Mouse (Mus musculus): ENCODE measurements around the gene Tdrd5.
"Not testable (repeated sequence)": the region's sequence is repeated elsewhere in the genome, so short reads cannot be mapped to it uniquely, and the experiment has no call there.

The Tdrd5 gene

DNA sequence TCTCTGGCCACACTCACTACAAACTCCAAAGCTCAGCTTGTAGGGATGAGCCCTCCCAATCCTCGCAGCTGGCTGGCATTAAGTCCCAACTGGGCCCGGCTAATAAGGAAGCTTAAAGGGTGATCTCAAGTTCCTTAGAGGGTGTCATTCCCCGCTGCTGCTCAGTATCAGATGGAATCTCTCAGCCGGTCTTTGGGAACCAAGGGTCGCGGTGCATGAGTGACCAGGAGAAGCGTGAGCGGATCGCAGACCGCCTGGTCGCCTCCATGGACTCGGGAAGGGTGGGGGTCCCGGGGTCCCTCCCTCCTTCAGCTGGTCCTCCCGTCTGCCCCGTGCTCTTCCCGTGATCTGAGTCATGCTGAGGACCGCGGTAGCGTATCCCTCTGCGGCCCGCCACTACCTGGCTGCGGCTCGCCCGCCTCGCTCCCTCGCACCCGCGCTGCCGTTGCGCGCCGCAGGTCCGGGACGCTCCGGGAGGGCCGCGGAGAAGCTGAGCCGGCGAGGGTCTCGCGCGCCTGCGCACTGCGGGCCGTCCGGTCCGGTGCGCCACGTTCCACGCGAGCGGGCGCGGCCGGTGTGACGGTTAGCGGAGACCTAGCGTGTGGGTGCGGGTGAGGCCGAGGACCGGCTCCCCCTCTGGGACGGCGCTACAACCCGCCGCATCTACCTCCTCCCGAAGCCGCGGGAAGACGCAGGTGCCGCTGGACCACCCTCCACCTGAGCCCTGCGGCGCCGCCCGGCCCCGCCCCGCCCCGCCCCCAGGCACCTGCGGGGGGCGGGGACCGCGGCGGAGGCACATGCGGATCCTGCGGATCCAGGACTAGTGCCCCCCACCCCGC, at the start of gene Tdrd5:
Gene Tdrd5, minus strand, starts transcription at position 754 of the 839 bp plus-strand sequence.
- DNase-seq (ENCODE audit: low read depth) = peak; percentile 15

- no peak for DNase-seq (ENCODE audit: low read depth)
These were observed 49.0 kb upstream of the Tdrd5 start for GRCm38 (mm10) chr1:156352466-156352865.

GRCm38 (mm10) chr1:156350441-156350840, 47.0 kb upstream of the Tdrd5 start:
- no peak for DNase-seq (ENCODE audit: low read depth)

DNA sequence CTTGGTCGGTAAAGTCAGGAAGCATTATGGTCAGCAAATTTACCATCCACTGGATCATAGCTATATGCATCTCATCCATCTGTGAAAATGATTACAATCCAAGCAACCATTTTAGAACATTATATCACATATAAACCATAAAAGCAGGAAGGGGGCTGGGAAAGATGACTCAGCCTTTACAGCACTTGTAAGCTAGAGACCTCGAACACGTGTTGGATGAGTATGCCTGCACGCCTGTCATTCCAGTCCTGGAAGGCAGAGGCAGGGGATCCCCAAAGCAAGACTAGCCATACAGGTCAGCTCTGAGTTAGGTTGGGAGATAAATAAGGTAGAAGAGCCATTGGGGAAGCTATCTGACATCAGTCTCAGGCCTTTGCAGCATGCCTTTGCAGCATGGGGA, 45.6 kb upstream of the Tdrd5 start:
- no peak for DNase-seq (ENCODE audit: low read depth)

- DNase-seq (ENCODE audit: low read depth) = no peak
These were observed 42.2 kb upstream of the Tdrd5 start for GRCm38 (mm10) chr1:156345633-156346032.

GRCm38 (mm10) chr1:156344433-156344832, 41.0 kb upstream of the Tdrd5 start:
- peak; percentile 4 for DNase-seq (ENCODE audit: low read depth)

DNA sequence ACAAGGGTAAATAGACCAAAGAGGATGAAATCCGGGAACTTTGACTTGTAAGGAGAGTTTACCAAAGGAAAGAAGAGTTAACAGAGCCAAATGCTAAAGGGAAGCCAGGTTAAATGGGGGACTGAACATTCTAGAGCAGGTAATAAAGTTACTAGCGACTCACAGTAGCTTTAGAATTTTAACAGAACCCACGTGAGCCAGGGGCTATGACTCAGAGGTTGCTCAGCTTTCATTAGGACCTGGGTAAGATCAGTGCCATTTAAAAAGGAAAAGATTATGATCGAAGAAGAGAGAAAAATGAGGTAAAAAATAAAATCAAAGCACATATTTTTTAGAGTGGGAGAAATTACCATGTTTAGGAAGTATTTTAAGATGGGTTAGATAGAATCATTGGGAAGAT, 37.4 kb upstream of the Tdrd5 start:
- no peak for DNase-seq (ENCODE audit: low read depth)

- DNase-seq (ENCODE audit: low read depth) = no peak
These were observed 19.7 kb upstream of the Tdrd5 start for GRCm38 (mm10) chr1:156323126-156323525.

DNA sequence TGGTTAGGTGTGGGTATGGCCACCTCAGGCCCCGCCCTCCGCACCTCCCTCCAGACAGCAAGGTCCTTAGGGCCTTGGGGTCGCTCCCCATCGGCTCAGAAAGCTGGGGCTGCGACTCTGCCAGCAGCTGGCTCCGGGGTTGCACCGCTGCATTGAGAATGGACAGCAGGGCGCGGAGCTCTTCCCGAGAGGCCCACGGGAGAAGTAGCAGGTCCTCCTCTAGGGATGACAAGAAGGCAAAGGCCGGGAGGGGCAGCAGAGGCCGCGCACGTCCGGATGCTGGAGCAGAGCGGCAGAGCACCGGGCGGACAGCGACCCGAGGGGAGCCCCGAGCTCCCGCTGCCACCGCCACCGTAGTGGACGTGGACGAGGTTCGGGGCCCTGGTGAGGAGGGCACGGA, 7.2 kb upstream of the Tdrd5 start, which contains the start of gene Nphs2:
Gene Nphs2, plus strand, starts transcription at position 98 of the 400 bp plus-strand sequence.
- DNase-seq (ENCODE audit: low read depth) = no peak

DNA sequence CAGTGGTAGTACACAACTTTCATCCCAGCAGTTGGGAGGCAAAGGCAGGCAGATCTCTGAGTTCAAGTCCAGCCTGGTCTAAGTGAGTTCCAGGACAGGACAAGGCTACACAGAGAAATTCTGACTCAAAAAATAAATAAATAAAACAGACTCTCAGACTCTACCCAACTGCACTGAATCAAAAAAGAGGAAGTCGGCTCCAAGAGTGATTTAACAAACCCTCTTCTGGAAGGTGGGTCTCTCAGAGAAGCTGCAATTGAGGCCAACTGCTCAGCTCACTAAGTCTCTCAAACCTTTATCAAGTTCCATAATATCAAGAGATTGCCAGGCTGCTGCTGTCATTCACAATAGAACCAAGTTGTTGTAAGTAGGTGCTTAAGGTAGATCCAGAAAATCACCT, 5.1 kb upstream of the Tdrd5 start:
- DNase-seq (ENCODE audit: low read depth) = no peak

DNA sequence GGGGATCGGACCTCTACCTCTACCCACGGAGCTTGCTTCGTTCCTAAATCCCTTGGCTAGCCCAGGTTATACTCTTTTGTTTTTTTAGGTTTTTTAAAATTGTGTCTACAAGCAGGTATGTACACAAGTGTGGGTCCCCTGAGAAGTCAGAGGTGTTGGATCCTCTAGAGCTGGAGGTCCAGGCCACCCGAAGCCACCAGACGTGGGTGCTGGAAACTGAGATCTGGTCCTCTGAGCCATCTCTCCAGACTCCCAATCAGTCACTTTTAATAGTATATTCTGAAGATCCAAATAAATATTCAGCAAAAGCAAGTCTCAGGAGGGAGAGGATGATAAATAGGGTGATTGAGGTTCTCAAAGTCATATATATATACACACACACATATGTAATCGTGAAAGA, 13.4 kb downstream of the Tdrd5 start:
- DNase-seq (ENCODE audit: low read depth) = no peak

DNA sequence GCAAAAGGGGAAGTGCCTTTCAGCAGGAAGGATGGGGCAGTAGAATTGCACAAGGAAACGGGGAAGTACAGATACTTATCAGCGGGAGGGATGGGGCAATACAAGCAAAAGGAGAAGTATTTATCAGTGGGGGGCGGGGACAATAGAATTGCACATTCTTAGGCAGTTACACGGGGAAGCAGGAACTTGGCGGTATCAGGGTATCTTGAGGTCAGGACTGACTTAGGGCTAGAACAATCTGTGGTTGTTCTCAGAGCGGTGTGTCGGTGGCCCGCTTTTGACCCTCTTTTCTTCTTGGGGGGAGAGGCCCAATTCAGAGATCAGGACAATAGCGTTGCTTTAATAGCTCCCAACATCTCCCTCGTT, 14.3 kb downstream of the Tdrd5 start:
- DNase-seq (ENCODE audit: low read depth) = not testable (repeated sequence)

DNA sequence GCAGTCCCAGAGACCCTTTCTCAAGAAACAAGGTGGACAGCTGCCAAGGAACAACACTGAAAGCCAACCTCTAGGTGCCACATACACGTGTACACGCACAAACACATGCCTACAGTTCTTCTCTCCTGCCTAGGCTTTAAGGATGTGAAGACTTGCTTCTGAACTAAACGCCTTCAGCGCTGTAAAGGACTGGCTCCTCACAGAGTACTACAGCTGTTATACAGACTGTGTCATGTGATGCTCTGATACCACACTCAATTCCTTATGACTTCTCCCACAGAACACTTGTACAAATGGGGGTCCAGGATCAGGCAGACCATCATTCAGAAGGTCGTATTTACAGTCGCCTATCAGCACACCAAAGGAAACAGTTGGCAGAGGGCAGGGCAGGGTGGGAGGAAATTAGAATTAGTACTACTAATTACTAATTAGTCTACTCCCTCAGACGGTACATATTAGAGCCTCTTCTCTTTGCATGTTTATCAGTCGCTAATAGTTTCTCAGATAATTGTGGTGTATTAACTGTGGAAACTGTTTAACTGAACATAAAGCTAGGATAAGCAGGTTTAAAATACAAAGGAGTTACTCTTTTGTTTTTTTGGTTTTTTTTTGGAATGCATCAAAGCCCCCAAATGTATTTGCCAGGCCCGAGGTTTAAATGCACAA, 14.8 kb downstream of the Tdrd5 start:
- DNase-seq (ENCODE audit: low read depth) = no peak

DNA sequence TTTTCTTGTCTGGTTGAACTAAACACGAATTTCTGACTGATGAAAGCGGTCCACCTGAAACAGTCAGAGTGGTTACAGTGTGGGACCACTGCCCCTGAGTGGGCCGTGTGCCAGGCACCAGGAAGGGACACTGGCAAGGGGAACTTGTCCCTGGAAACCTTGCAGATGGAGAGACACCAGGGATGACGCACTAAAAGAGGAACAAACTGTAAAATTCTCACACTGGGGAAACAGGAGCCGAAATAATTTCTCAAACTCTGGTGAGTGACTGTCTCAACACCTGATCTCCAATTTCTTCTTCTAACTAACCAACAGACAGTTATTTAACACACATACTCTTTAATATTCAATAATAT, 17.9 kb downstream of the Tdrd5 start:
- no peak for DNase-seq (ENCODE audit: low read depth)

- no peak for DNase-seq (ENCODE audit: low read depth)
These were observed 18.5 kb downstream of the Tdrd5 start for GRCm38 (mm10) chr1:156284851-156285540.

- no peak for DNase-seq (ENCODE audit: low read depth)
These were observed 19.3 kb downstream of the Tdrd5 start for GRCm38 (mm10) chr1:156284207-156284606.

DNA sequence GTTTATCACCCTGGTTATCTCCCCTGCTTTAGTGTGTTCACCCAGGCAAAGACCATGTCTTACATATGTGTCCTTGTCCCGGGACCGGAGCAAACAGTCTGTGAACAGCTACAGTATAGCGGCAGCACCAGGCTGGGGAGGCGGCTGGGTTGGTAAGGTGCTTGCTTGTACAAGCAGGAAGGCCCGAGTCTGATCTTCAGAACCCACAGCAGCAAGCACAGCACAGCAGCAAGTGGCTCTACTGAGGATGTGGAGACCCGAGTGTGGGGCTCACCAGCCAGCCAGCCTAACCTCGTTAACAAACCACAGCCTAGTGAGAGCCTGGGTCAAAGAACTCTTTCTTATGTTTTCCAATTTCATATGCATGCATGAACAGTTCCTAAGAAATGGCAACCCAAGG, 23.3 kb downstream of the Tdrd5 start:
- no peak for DNase-seq (ENCODE audit: low read depth)

DNA sequence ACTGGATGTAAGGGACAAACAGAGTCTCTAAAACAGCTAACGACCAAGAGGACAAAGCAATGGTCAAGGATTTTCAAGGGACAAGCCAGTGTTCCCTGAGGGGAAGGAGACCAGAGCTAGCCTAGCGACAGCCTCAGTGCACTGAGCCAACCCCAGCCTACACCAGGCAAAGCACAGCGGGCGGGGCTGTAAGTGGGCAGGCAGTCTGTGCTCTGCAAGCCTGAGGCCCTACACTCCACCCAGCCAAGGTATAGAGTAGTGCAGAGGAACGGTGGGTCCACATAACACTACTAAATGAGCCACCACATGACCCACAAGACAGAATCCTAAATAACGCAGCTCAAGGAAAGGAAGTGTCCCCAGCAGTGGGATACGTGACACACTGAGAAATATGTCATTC, 29.8 kb downstream of the Tdrd5 start:
- DNase-seq (ENCODE audit: low read depth) = no peak

DNA sequence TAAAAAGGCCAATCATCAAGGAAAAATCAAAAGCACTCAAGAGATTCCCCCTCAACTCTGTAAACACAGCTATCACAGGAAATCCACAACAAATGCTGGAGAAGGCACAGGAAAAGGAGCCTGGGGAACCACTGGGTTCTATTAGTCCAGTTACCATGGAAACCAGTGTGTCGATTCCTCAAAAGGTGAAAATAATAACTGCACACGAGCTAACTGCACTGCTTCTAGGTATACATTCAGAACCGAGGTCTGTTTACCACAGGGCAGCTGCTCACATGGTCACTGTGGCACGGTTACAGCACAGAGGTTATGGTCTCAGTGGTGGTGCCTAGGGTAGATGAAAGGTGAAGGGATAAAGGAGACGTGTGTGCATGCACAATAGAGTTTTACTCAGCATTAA, 31.8 kb downstream of the Tdrd5 start:
- no peak for DNase-seq (ENCODE audit: low read depth)

DNA sequence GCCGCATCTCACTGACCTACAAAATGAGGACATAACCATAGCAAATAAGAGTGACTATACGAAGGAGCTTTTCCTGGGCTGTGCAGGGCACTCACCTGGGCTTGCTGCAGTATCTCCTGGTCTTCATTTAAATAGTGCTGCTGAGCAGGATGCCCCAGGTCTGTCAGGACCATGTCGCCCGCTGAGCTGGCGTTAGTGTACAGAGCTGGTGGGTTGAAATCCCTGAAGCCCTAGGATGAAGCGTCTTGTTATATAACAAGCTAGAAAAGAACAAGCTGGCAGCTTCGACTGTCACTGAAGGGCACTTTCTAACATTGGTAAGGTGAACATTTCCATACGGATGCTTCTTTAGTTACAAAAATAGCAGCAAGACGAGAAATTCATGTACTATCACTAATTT, 33.0 kb downstream of the Tdrd5 start:
- no peak for DNase-seq (ENCODE audit: low read depth)

DNA sequence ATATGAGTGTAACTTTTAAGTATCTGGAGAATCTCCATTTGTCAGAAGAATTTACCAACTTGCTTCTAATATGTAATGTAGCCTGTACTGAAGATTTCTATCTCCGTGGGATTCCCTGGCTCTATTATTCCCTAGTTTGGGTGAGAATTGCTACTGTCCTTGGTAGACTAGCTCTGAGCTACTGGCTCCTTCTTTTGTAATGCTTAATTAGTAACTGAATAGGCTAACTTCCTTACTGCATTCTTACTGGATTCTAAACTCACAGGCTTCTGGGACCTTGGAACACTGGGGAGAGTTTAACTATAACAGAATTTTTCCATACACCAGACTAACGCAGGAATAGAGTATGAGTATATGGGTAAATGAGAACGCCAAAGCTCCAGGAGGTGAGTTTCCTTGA, 34.9 kb downstream of the Tdrd5 start:
- not testable (repeated sequence) for DNase-seq (ENCODE audit: low read depth)

DNA sequence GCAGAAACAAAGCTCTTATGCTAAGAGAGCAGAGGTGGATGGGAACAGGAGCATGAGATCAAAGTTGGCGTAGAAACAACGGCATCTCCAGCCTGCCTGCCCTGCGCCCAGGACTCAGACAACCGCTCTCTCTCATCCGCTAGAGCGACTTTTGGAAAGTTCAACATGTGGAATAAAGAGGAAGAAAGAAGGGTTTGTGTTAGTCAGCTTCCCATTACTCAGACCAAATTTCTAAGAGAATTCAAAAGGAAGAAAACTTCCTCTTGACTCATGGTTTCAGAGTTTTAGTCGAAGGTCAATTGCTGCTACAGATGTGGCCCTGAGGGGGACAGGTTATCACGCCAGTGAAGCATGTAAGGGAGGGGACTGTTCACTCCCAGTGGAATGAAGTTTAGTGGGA, 39.5 kb downstream of the Tdrd5 start:
- no peak for DNase-seq (ENCODE audit: low read depth)

DNA sequence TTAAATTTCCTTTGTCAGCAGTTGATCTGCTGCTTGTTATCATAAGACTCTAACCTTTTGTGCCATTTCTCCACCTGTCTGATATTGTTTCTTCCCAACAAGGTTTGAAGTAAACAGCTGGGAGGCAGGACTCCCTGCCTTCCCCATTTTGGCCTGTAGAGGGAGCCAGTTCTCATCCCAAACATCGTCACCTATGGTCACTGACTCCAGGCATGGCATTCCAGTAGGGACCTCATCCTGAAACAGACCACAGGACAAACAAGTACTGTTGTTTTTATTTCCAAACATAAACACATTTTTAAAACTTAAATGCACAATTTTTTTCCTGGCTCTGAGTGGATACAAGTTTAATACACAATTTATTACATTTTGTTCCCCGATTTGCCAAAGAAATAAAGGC, 40.1 kb downstream of the Tdrd5 start:
- DNase-seq (ENCODE audit: low read depth) = peak; percentile 54
